Mouse (Mus musculus): ENCODE data around the gene Fam228b. TPM values are rescaled to one million over a fixed set of nuclear protein-coding genes. Genes with fewer than 3 reads are reported as not detected.
"Not testable (repeated sequence)": the region's sequence is repeated elsewhere in the genome, so short reads cannot be mapped to it uniquely, and the experiment has no call there.

The Fam228b gene
- total RNA-seq, 2 experiments from 2014 or later: 2.0 to 3.4 TPM

DNA sequence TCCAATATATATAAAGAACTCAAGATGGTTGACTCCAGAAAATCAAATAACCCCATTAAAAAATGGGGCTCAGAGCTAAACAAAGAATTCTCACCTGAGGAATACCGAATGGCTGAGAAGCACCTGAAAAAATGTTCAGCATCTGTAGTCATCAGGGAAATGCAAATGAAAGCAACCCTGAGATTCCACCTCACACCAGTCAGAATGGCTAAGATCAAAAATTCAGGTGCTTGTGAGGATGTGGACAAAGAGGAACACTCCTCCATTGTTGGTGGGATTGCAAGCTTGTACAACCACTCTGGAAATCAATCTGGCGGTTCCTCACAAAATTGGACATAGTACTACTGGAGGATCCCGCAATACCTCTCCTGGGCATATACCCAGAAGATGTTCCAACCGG, 14.6 kb downstream of the Fam228b start:
- intact Hi-C loops (cut with DNase I); DNase-seq: not testable (repeated sequence)

GRCm38 (mm10) chr12:4744486-4744885, 24.6 kb downstream of the Fam228b start:
- intact Hi-C loops (cut with DNase I): no loop called here
- DNase-seq: peak; percentile 18 to 20

GRCm38 (mm10) chr12:4742183-4742582, 26.9 kb downstream of the Fam228b start:
- intact Hi-C loops (cut with DNase I): no loop called here
- no peak for DNase-seq

DNA sequence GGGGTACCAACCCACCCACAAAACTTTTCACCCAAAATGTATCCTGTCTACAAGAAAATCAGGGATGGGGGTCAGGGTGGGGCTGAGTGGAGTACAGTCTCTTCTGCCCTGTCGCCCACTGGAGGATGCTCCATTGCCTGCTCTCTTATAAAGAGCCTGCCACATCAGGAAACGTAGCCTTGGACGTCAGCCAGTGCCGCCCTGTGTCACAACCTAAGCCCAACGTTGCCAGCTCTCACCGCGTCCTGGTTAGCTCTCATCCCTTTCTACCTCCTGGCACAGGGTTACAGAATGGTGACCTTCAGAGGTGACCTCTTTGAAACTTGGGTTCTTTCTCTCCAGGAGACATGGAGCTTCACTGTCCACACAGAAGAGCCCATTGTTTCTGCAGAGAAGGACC, 28.2 kb downstream of the Fam228b start:
- intact Hi-C loops (cut with DNase I): no loop called here
- DNase-seq: no peak

DNA sequence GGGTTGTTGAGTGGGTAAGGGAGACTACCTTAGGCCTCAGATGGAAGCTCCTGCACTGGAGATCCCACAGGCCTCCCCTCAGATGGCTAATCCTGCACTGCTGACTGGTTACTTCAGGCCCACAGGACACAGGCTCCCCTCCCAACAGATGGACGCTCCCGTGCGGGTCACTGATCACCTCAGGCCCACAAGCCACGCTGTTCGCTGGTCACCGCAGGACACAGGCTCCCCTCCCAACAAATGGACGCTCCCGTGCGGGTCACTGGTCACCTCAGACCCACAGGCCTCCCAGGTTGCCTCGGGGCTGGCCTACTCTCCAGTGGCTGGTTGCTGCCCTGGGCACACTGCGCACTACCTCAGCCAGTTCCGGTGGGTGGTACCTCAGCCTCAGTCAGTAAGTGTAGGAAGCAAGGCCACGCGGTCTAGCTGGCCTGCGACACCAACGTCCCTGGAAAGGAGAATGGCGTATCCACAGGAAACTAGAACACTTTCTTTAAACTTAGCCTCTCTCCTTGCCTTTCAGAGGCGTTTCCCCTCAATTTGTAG, 31.0 kb downstream of the Fam228b start, which contains the start of gene Fam228a:
Gene Fam228a, minus strand, starts transcription at position 400 of the 546 bp plus-strand sequence.
- intact Hi-C loops (cut with DNase I): no loop called here
- DNase-seq: no peak

DNA sequence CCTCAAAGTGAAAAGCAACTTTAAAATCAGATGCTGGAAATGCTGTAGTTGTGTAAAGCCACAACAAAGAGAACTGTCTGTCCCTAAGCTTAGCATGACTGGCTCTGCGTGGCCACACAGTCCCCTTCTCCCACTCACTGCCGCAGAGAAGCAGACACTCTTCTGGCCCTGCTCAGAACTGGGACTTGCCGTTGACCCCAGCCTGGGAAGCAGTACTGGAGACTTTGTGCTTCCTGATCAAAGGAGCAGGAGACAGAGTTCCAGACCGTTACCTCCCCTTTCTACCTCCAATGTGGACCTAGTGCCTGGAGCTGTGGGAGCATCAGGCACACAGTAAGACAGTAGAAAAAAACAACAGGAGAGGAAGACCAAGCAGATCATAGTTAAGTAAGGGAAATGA, 36.7 kb downstream of the Fam228b start:
- no peak for DNase-seq
- intact Hi-C loops (cut with DNase I): no loop called here

DNA sequence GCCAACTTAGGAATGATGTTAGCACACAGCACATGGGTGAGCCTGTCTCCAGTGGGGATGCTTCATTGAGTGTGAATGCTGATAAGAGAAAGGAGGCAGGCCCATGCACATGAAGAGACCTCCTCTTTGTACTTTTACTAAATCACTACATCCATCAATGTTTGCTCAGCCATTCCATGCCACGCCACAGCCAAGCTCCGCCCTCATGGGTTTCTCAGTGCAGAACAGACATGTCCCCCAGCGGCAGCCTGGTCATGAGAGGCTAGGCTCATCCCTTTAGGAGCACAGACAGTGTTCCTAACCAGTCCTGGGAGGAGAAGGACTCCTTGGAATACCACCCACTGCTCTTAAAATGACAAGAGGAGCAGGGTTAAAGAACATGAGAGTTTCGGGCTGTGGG, 37.4 kb downstream of the Fam228b start:
- intact Hi-C loops (cut with DNase I): no loop called here

DNA sequence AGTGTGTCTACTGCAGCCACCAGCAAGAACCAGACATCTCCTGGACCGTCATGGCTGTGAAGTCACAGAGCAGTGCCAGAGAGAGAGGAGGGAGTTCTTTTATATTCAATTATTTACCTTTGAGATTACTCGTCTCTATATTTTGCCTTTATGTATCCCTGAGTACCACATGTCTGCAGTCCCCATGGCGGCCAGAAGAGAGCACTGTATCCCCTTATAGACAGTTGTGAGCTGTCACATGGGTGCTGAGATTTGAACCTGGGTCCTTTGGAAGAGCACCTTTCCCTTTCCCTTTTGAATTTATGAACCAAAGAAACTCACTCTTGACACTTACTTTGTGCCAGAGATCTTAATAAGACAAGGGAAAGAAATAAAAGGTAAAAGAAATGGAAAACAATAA, 39.9 kb downstream of the Fam228b start:
- DNase-seq: no peak
- intact Hi-C loops (cut with DNase I): no loop called here

More for the DNA sequence above, 37.4 kb downstream of the Fam228b start:
- no peak for DNase-seq

GRCm38 (mm10) chr12:4719762-4720754, 49.0 kb downstream of the Fam228b start:
- intact Hi-C loops (cut with DNase I): no loop called here

DNA sequence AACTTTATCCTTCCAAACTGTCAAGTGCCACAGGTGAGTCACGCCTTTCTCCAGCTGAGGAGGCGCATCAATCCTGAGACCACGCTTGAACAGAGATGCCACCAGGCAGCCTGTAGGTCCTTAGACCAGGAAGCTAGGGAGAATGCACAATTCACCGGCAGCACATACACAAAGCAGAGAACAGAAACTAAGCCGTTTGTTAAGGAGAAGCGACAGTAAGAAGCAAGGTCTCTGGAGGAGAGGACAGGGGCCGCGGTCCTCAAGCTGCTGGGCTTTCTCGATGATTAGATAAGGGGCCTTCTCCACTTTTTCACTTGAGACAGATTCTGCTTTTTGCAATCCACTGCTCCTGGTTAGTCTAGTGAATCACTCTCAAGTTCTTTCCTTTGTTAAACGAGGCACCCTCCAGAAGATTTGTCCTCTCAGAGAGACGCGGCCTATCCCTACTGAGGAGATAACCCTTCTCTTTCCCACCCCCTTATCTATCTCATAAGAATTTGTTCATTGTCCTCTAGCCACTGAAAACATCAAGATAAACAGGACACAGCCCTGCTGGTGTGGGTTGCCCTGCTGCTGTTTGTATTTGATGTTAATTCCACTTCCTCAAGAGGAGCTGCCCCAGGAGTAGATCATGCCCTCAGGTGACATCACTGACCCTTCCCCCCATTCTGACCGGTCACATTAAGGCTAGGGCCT, 49.9 kb downstream of the Fam228b start:
- DNase-seq: no peak
- intact Hi-C loops (cut with DNase I): no loop called here

More at GRCm38 (mm10) chr12:4719762-4720754, 49.0 kb downstream of the Fam228b start:
- DNase-seq: no peak

- intact Hi-C loops (cut with DNase I): no loop called here
- no peak for DNase-seq
These were observed 51.6 kb downstream of the Fam228b start for GRCm38 (mm10) chr12:4717417-4717816.

- intact Hi-C loops (cut with DNase I): no loop called here
- no peak for DNase-seq
These were observed 53.5 kb downstream of the Fam228b start for GRCm38 (mm10) chr12:4715606-4716005.

DNA sequence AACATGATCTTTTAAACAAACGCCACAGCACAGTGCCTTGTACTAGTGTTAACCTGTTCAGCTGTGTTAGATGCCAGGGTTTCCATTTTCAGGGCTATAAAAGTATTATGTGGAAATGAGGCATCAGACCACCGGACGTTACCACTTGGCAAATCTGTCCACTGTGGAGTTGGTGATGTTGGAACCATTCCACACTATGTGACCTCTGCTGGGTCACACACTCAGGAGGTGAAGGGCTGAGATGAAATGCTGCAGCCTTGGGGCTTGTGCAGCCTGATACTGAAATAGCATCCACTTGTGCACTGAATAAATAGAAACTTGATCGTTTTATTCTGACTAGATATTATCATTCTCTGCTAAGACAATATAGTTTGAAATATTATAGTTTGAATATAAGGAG, 55.7 kb downstream of the Fam228b start:
- intact Hi-C loops (cut with DNase I): no loop called here
- no peak for DNase-seq

- no peak for DNase-seq
- intact Hi-C loops (cut with DNase I): no loop called here
These were observed 59.1 kb downstream of the Fam228b start for GRCm38 (mm10) chr12:4709926-4710325.

- intact Hi-C loops (cut with DNase I): no loop called here
- no peak for DNase-seq
These were observed 60.0 kb downstream of the Fam228b start for GRCm38 (mm10) chr12:4708881-4709604.

GRCm38 (mm10) chr12:4708296-4708695, 60.8 kb downstream of the Fam228b start:
- intact Hi-C loops (cut with DNase I): no loop called here

GRCm38 (mm10) chr12:4707488-4708017, 61.5 kb downstream of the Fam228b start:
- no peak for DNase-seq
- intact Hi-C loops (cut with DNase I): no loop called here

More at GRCm38 (mm10) chr12:4708296-4708695, 60.8 kb downstream of the Fam228b start:
- no peak for DNase-seq

DNA sequence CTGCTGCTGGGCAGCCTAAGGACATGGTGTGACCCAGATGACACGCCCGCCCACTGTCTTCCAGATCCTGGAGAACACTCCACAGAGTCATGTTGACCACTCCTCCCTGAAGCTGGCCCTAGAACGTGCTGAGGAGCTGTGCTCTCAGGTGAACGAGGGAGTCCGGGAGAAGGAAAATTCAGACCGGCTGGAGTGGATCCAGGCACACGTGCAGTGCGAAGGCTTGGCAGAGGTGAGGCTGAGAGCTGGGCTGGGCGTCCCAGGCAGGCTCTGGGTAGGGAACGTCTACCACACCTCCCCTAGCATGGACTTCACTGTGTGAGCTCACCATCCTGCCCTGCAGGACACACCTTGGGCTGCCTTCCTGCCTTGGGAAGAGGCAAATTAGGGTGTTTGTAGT, 62.2 kb downstream of the Fam228b start:
- intact Hi-C loops (cut with DNase I): no loop called here
- no peak for DNase-seq

GRCm38 (mm10) chr12:4706175-4706574, 62.9 kb downstream of the Fam228b start:
- intact Hi-C loops (cut with DNase I): no loop called here
- no peak for DNase-seq

DNA sequence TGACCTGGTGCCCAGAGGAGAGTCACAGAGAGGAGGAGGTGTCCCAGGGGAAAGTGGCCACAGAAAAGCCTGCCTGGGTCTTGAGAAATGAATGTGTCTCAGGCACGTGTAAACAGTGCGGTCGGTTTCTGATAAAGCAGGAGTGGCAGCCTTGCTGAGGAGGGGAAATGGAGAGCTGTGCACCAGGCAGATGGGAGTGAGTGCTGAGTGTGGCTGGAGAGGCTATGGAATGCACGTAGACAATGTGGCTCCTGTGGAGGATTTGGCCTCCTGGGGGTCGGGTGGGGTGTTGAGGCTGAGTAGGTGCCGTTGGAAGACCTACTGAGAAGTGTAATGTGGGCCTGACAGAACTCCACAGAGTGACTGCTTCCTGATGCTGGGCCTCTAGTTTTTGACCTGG, 63.4 kb downstream of the Fam228b start:
- intact Hi-C loops (cut with DNase I); DNase-seq: not testable (repeated sequence)

Data from heart, postnatal 36 days (tissue).